Mouse (Mus musculus): ENCODE measurements at regions not wholly inside any gene's neighbourhood (a gene's known extent, or its start where the extent isn't known, plus 50 kb on each side); places are given as distances from the start of the nearest gene placed in this dataset.

- TF ChIP-seq CTCF (IDR thresholded peaks at IDR 0.05) (no peak), POLR2A (IDR thresholded peaks at IDR 0.05; ENCODE audit: insufficient read depth, low read depth, low read length) (no peak), EP300 (IDR thresholded peaks at IDR 0.05; ENCODE audit: insufficient read depth, low read depth, low read length) (no peak)
These were observed 272.6 kb downstream of the Cd47 start for GRCm38 (mm10) chr16:50072853-50073360.
